Mouse (Mus musculus) frontal cortex, adult (tissue): ENCODE results near the gene Immp2l.
"Not testable (repeated sequence)": the region's sequence is repeated elsewhere in the genome, so short reads cannot be mapped to it uniquely, and the experiment has no call there.

Source experiments
- ATAC-seq: cut with Nextera tagmentation; 2 replicates; pipeline ENCODE4 v1.9.2; 2017; ENCODE audit warnings: mild to moderate bottlenecking, moderate library complexity, mixed read lengths; ENCODE audit not compliant: low TSS enrichment

The Immp2l gene

GRCm38 (mm10) chr12:41842694-41843329 is 818.9 kb downstream of the Immp2l start:
- ATAC-seq, result no peak

DNA sequence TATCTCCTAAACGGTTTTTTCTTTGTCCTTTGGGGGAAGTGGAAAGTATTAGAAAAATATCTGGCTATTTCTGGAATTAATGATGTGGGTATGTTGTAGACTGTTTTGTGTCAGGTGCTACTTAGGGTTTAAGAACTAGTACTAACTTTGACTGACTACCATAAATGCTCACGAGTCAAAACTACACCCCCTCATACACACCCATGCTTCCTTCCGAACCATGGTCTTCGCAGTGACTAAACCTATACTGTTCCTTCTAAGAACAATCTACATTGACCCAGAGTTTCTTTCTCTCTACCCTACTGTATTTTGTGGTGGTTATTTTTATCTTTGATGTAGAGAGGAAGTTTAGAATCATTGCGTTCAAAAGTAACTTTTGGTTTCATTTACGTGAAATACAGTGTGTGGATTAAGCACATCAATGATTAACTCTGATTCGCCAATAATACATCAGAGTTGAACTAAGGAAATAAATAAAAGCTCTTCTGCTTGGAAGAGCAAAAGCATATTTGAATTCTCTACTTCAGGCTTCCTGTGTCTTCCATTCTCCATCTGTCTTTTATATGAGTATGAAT is 828.1 kb downstream of the Immp2l start:
- ATAC-seq, result no peak

GRCm38 (mm10) chr12:41859652-41860051 is 835.8 kb downstream of the Immp2l start:
- ATAC-seq, result not testable (repeated sequence)

DNA sequence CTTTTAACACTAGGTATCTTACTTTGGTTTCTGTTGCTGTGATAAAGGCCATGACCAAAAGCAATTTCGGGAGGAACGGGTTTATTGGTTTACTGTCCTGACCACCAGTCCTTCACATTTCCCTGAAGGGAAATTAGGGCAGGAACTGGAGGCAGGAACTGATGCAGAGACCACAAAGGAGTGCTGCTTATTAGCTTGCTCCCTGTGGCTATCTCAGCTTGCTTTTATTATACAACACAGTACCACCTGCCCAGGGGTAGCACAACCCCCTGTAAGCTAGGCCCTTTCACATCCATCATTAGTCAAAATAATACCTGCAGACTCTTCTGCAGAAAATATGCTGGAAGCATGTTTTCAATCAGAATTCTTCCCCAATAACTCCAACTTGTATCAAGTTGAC is 844.4 kb downstream of the Immp2l start:
- ATAC-seq, result no peak

DNA sequence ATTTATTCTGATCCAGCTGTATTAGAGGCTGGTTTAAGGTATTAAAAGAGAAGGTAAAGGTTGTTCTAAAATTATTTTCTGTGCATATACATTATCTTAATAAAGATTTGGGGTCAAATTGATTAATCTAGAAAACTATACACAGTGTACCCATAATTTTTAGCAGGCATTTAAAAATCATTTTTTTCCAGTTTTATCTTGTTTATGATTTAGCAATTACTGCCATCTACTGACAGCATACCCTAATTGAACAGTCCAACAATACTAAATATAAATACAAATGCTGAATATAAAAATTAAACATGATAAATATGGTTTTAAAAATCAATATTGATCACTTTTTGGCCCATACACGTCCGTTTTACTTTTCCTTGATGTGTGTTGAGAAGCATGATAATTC is 850.1 kb downstream of the Immp2l start:
- no peak for ATAC-seq

- ATAC-seq, result peak; percentile 100
Observed at GRCm38 (mm10) chr12:41877292-41877959, 853.5 kb downstream of the Immp2l start.

DNA sequence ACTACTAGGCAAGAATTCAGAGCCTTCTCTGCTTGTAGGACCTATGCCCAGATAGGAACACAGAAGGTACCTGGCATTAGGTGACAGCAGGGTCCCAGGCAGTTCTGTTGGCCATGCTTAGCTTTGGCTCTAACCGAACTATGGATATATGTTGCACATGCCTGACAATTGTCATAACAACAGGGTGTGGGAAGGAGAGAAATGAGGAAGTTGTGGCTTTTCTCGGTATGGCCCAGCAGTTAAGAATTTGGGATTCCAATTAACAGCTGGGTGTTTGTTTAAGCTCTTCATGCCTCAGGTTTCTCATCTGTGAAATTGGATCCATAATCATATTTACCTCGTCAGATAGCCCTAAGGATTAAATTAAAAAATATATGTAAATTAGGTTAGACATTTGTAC is 854.6 kb downstream of the Immp2l start:
- ATAC-seq, result no peak

DNA sequence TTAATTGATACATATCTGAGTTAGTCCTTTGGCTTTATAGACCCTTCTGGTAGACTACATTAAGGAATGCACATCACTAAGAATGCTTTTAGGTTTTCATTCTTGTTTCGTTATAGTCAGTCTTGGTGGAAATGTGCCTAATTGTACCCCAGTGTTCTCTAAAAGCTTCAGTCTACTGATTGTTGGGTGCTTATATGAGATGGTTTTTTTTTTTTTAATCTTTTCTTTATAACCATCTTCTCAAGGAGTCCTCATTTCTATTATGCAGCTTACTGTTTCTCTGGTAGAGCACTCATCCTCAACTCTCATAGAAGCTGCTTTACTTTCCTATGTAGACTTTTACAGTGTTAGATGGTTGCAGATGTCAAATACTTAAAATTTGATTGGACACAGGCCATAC is 855.1 kb downstream of the Immp2l start:
- ATAC-seq, result no peak

GRCm38 (mm10) chr12:41879412-41879811 is 855.5 kb downstream of the Immp2l start:
- no peak for ATAC-seq

DNA sequence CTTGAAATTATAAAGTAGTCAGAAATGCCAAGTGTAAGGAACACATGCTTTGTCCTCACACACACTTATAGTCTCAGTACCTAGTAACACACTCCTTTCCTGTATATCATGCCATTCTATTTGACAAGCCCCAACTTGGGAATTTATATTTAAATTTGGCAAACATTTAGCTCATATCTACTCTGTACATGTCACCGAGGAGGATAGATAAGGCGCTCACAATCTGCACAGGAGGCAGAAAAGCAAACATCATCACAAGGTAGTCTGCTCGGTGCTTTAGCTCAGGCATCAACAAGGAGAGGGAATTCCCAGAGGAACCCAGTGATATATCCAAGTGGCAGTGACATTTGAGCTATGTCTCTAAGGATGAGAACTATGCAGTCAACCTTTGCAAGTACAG is 856.9 kb downstream of the Immp2l start:
- ATAC-seq, result no peak

DNA sequence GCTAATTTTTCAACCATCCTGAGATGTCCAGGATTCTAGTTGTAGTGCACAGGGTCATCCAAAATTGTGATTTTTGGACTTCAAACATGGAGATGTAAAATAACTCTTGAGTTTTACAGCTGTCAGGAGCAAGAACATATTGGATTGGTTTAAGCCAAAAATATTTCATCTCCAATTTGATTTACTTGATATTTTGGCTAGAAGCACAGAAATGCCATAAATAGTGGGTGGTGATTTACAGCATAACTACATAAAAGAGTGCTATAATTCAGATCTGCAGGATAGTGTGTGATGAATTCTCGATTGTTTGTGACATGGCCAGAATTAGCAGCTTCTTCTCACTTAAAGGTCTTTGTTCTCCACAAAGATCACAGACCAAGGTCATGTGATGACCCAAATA is 884.1 kb downstream of the Immp2l start:
- 0 out of 2 replicates have a peak, but pooled peaks have one; percentile 23 for ATAC-seq

DNA sequence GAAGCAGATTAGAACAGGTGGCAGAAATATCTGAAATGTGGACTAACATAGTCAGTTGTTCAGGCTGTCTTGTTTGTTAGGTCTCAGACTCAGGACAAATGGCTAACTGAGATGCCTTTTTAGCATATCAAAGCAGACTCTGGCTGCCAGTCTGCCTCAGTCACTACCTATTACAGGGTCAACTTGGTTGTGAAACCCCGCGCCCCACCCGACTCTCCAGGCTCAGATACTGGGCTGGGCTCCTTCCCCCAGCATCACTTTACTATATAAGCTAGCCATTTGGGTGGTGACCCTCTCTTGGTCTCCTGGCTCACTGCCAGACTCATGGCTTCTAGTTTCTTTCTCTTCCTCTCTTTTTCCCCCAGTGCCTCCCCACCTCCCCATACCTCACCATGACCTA is 887.7 kb downstream of the Immp2l start:
- no peak for ATAC-seq

DNA sequence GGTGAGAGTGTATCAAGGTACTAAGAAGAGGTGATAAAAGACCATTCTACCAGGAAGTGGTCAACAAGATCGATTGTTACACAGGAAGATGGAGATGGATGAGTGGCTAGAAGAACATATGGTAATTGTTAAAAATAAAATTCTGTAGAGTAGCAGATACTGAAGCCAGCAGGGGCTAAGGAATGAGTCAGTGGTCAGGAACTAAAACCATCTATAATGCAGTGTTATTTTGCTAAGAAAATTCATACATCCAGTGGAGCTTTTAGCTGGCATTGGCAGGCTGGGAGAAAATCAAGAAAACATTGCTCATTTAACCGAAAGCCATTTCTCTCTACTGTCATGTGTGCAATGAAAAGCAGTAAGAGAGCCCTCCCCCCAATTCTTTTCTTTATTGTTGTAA is 913.9 kb downstream of the Immp2l start:
- no peak for ATAC-seq

- ATAC-seq, result no peak
Observed at GRCm38 (mm10) chr12:41941853-41942252, 918.0 kb downstream of the Immp2l start.

GRCm38 (mm10) chr12:41944079-41944672 is 920.3 kb downstream of the Immp2l start:
- ATAC-seq, result no peak

GRCm38 (mm10) chr12:41946536-41946935 is 922.6 kb downstream of the Immp2l start:
- ATAC-seq, result no peak

- no peak; the same call in 1 of the 2 replicates for ATAC-seq
Observed at GRCm38 (mm10) chr12:41949409-41949808, 925.5 kb downstream of the Immp2l start.

DNA sequence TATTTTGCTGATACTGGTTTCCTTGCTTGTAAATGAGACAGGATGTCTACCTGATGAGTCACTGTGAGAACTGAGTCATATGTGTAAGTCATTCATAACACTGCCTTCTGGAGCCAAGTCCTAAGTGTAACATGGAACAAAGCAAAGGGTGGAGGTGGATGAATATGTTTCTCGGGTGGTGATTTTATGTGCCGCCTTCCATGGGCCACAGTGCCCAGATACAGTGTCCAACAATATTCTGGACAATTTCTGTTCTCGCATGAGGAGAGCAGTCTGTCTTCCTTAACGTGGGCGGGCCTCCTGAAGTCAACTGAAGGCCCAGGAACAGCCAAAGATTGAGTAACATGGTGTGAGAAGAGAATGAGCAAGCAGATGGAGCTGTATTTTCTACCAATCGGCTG is 926.0 kb downstream of the Immp2l start:
- ATAC-seq, result peak; percentile 99

DNA sequence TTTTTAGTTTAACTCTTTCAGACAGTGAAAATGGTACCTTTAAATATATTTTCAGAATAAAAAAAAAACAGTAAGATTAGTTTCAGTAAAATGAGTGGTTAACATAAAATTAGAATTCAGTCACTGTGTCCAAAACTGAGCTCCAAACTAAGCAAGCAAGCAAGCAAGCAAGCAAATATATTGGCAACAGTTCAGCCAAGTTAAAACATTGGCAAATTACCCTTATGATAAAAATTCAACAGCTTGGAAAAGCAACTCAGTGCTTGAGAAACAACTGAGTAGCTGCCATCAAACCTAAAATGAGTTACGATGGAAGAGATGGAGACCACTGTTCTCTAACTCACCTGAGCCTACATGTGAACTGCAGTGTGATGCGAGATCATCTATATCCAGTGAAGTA is 926.8 kb downstream of the Immp2l start:
- no peak for ATAC-seq

GRCm38 (mm10) chr12:41961038-41961437 is 937.1 kb downstream of the Immp2l start:
- ATAC-seq, result no peak

DNA sequence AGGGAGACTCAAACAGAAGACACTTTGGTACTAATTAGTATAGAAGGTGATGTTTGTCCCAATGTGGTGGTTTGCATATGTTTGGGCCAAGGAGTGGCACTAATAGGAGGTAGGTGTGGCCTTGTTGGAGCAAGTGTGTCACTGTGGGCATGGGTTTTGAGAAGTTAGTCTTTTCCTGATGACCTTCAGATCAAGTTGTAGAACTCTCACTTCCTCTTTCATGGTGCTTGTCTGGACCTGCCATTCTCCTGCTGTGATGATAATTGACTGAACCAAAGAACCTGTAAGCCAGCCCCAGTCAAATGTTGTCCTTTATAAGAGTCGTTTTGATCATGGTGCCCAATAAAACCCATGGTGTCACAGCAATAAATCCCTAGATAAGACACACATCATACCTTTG is 967.5 kb downstream of the Immp2l start:
- no peak for ATAC-seq
